Mouse (Mus musculus) right cerebral cortex, postnatal 14 days (tissue): ENCODE measurements around the gene Hist1h3b.
A peak's percentile ranks its signal among the peaks of the same experiment; 100 is the strongest.
"Not testable (repeated sequence)": the region's sequence is repeated elsewhere in the genome, so short reads cannot be mapped to it uniquely, and the experiment has no call there.

Experiments used
- DNase-seq: peaks from one replicate; pipeline ENCODE4 v3.0.0; 2022

The Hist1h3b gene

DNA sequence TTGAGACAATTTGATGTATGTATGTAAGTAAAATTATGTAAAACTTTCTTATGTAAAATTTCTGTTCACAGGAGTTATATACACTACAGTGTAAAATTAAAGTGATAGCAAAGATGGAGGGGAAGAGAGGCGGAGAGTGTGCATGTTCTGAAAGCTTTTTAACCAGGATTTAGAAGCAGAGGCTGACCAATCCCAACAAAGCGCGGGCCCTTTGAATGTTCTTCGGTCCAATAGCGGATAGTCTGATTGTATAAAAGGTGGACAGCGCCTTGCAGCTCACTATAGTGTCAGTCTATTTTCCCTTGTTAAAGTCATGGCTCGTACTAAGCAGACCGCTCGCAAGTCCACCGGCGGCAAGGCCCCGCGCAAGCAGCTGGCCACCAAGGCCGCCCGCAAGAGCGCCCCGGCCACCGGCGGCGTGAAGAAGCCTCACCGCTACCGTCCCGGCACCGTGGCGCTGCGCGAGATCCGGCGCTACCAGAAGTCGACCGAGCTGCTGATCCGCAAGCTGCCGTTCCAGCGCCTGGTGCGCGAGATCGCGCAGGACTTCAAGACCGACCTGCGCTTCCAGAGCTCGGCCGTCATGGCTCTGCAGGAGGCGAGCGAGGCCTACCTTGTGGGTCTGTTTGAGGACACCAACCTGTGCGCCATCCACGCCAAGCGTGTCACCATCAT is at the start of gene Hist1h3b:
Gene Hist1h3b (plus strand): TSS at position 201 of the 675 bp plus-strand sequence.
- DNase-seq = peak; percentile 96

DNA sequence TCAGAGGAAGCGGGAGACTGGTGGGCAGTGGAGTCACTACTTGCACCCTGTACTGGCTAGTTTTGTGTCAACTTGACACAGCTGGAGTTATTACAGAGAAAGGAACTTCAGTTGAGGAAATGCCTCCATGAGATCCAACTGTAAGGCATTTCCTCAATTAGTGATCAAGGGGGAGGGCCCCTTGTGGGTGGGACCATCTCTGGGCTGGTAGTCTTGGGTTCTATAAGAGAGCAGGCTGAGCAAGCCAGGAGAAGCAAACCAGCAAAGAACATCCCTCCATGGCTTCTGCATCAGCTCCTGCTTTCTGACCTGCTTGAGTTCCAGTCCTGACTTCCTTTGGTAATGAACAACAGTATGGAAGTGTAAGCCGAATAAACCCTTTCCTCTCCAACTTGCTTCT is 49.3 kb upstream of the Hist1h3b start:
- not testable (repeated sequence) for DNase-seq

DNA sequence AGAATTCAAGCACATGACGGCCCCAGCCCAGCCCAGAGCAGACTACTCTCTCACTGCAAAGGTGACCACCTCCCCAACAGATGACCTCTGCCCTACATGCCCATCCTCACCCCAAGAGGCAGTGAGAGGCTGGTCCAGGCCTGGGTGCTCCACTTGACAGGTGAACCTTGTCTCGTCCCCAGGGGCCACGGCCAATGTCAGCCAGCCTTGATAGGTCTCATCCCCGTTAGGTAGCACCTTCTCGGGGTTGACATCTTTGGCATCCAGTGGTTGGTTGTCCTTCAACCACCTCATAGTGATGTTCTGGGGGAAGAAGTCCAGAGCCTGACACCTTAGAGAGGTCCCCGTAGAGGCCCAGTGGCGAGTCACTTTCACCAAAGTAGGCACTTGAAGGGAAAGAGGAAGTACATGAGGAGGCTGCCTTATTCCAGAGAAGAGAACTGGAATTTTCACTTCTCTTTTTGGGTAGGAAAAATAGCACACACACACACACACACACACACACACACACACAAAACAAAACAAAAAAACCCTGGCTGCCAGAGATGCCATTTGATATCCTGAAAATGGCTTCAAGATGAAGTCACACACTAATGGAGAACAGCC is 46.2 kb upstream of the Hist1h3b start:
- DNase-seq = no peak

DNA sequence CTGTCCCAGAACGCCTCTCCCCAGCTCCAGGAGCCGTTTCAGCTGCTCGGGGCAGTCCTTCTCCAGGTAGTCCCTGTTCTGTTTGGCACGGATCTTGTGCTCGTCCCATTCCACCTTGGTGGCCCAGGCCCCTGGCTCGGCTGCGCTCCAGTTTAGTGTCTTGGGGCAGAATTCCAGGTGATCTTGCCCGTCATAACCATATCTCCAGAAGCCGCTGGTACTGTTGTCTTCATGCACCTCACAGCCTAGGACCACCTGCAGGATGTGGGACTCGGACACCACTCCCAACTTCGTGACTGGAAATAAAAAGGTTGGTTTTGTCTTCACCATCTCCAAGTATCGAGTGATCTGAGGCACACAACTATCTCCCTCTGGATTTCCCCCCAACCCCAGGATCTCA is 45.3 kb upstream of the Hist1h3b start:
- DNase-seq = no peak

DNA sequence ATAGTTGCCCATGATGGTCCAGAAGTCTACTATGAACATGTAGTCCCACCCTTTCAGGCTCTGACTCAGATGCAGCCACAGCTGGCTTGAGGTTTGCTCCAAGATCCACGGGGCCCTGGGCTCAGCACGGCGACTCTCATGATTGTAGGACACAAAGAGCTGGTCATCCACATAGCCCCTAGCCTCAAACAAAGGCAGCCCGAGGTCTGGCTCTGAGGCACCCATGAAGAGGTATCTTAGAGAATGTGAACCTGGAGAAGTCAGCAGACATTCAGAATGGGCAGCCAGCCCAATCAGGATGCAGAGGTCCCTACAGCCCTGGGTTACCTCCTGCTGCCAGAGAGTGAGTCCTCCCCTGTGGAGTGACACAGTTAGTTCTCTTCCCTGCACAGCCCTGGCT is 44.0 kb upstream of the Hist1h3b start:
- DNase-seq = no peak

DNA sequence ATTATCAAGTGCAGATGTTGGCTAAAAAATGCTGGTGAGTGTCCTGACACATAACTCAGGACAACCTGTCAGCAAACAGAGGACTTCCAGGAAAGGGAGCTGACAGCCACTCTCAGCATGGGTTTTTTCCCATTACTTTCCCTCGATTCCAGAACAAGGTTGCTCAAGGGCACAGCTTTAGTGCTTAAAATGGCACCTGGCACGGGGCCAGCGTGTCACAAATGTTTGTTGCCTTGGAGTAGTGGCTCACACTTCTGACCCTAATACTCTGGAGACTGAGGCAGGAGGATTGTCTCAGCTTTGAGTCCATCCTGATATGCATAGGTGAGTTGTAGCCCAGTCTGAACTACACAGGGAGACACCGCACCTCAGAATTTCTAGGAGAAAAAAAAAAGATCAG is 43.4 kb upstream of the Hist1h3b start:
- no peak for DNase-seq

DNA sequence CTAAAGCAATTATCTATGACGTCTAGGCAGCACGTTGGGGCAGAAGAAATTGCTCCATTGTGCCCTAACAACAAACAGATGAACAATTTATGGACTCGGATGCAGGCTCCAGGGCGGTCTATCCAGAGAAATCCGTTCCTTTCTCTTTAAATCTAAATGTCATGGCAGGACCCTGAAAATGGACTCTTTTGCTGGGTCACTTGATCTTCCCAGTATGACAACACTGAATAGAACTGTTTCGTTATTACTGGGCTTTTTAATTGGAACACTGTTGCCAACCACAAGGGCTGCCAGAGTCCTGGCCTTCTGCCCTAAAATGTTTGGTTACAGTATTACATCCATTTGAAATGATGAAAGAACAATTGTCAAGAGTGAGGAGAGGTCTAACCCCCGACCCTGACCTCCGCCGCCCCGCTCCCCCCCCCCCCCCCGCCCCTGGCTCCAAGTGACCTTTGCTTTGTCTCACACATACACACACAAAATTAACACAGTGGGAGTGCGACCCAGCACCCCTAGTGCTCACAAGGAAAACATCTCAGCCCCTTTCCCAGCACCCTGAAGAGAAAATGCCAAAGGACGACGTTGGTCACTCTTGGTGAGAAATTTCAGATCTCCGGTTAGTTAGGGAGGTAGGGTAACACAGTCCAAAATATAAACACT is 42.2 kb upstream of the Hist1h3b start:
- DNase-seq = no peak

DNA sequence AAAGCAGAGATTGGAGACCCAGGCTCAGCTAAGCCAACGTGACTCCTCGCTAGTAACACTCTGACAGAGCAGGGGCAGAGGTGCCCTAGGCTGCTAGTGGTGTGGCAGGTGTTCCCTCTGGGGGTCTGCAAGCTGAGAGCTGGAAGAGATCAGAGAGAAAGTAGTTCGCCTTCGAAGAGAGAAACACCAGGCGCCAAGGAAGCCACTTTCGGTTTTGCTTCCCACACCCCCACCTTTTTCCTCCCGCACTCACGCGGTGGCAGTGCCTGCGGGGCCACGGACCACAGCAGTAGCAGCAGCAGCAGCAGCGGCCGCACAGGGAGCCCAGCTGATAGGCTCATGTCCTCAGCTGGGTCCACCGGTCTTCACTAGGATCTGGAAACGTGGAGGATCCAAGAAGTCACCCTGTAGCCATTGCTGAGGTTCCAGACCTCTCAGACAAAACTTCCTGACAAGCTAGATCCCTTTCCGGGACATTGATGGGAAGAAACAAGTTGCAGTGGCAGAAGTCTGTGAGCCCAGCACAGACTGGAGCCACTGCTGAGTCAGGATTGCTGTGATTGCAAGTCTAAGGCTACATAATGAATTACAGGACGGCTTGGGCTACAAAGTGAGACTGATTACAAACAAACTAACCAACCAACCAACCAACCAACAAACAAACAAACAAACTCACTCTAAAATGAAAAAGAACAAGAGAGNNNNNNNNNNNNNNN is 41.5 kb upstream of the Hist1h3b start, which contains the start of gene Hfe:
Gene Hfe (minus strand): TSS at position 481 of the 716 bp plus-strand sequence.
- DNase-seq = peak; percentile 32

DNA sequence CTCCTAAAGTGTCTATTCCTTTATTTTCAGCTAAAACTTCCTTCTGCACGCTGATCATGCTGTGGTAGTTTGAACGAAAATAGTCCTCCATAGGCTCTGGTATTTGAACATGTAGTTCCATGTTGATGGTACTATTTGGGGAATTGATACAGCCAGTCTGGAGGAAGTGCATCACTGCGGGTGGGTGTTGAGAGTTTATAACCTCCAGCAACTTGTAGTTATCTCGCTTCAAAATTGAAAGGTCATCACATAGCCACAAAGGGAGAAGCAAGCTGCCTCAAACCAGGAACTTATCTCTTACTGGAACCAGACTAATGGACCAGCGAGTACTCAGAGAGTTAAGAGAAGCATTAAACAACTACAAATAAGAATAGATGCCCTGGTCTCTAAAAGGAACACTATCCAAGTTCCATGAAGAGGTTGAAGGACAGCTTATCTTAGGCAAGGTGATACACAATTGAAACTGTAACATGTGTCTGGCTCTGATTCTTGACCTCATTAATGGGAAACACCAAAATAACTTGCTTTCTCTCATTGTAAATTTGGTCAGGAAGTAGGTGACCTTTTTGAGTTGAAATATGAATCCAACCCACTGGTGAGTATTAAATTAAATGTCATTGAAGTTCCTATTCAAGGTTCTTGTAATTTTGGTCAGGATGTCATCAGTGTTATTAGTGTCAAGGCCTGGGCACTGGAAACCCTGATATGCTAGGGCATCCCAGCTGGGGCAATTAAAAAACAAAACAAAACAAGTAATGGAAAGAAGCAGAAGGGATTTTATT is 35.6 kb upstream of the Hist1h3b start:
- no peak for DNase-seq

DNA sequence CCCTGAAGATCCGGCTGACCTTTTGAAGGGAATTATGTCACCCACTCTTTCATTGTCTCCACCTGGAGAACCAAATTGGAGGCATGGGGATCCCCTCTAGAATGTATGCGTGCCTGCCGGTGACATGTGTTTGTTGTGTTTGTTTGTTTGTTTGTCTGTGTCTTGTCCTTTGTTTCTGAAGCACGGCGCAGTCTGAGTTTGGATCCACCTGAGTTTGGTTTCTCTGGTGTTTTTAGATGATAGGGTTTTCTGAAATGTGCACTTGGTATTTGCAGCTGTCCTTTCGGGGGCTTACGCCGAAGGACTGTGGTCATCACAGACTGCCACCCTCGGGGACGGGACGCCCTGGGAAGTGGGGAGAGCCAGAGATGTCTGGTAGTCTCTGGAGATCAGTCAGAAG is 34.9 kb upstream of the Hist1h3b start:
- DNase-seq = no peak

DNA sequence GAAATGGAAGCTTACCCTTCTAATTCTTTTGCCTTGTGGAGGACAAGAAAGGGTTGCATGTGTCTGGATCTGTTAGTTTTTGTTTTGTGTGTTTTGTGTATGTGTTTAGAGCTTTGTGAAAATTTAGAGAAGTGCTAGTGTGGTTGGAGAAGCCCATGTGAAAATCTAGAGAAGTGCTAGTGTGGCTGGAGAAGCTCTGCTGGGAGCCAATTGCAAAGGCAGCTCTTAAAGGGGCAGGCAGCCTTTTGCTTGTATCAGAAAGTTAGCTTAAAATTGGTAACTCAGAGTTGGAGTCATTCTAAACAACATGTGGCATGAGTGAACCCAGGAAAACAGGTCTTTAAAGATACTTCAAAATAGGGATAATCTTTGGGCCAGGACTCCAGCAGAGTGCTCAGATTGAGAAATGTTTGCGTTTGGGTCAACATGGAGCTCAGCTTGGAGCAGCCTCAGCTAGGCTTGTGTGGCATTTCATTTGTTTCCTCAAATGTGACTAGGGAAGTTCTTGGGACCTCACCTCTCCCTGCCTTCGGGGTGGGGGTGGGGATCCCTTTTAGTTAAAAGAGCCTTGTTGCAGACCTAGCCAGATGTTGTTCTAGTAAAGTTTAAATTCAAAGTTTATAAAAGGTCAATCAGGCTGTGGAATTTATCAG is 34.3 kb upstream of the Hist1h3b start:
- DNase-seq = not testable (repeated sequence)

DNA sequence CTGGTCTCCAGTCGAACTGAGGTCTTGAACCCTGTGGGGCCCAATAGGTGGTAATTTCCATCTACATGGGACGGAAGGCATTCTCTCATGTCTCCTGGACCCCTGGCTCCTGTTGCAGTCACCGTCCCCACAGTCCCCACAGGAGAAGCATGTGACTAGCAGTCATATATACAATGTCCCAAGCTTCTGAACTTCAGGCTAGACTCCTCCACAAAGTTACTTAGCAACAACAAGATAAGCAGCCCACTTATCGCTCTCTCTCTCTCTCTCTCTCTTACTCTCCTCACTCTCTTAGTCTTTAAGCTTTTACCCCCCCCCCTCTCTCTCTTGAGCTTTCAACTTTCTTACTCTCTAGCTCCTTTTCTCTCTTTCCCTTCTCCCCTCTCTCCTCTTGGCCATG is 27.8 kb upstream of the Hist1h3b start:
- DNase-seq = no peak

DNA sequence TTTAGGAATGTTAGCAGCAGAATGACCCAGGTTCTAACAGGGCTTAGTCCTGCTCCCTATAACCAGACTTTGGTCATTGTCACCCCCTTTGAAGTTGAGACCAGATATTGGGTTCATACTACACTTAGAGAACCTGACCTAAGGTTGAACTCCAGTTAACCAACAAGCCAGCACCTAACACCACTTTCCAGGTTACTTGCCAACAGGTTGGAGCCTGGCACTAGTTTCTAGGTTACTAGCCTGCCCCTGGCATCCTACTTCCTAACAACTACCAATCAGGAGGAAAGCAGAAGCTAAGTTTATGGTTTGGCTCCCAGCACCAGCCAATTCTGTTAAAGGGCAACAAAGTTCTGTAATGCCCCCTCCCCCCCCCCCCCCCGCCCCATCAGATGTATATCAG is 26.9 kb upstream of the Hist1h3b start:
- DNase-seq = no peak

DNA sequence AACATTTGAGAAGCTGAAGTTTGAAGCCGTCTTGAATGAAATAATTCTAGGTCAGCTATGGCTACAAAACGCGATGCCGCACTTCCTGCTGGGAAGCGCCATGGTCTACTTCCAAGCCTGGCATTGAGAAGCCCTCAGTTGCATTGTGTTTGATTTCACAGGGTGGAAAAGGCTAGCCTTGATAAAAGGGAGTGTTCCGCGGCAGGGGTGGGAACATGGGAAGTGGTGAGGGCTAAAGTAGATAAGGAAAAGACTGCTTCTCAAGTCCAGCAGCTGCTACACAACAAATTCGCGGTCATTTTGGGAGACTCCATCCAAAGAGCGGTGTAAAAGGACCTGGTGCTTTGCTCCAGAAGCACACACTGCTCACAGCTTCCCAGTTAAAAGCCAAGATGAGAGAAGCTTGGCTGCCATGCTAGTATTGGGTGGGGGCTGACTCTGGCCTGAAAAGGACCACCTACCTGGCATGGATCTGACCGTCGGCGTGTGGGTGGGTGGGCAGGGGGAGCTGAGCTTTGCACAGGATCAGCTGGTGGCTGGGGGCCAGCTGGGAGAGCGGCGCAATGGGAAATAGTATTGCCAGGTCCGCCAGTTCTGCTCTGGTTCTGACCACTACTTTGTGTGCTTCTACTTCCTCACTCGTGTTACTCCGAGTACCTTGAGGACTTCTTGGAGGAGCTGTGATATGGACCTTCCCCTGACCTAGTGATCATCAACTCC is 23.4 kb upstream of the Hist1h3b start:
- no peak for DNase-seq

DNA sequence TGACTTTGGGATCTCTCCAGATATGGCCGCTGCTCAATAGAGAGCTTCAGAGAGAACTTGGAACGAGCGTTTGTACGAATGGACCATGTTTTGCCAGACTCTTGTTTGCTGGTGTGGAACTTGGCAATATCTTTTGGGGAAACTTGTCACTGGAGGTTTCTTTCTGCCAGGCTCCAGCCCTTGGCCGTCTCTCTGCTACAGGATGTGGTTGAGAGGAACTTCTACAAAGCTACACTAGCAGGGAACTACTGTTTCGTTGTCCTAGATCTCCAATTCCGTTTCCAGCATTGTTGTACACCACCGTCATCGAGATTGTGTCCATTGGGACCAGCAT is 22.9 kb upstream of the Hist1h3b start:
- no peak for DNase-seq

DNA sequence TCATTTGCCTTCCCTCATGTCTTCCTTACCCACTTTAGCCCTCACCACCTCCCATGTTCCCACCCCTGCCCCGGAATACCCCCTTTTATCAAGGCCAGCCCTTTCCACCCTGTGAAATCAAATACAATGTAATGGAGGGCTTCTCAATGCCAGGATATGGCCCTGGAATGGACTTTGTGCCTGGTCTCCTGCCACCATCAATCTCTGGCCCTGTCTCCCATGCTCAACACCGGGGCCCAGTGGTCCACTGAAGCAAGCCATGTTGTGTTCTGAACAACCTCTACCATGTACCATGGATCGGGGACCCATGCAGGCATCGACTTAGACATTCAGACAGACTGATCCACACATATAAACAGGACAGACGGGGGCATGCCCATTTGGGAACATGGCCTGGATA is 22.4 kb upstream of the Hist1h3b start:
- DNase-seq = no peak

DNA sequence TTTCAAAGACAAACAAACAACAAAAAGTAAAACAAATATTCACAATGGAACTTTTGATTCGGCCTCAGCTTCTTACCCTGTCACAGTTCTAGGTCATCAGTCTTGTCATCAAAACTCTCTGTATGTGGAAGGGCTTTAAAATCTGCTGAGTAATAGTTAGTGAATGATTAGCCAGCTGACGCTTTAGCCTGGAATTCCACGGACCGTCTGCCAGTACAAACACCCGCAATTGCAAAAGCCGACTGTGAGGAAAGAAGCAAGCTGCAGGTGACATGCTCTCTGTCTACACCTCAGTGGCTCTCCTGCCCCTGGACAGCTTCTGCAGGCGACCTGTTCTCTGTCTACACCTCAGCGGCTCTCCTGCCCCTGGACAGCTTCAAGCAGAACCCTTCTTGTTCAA is 21.6 kb upstream of the Hist1h3b start:
- DNase-seq = no peak

DNA sequence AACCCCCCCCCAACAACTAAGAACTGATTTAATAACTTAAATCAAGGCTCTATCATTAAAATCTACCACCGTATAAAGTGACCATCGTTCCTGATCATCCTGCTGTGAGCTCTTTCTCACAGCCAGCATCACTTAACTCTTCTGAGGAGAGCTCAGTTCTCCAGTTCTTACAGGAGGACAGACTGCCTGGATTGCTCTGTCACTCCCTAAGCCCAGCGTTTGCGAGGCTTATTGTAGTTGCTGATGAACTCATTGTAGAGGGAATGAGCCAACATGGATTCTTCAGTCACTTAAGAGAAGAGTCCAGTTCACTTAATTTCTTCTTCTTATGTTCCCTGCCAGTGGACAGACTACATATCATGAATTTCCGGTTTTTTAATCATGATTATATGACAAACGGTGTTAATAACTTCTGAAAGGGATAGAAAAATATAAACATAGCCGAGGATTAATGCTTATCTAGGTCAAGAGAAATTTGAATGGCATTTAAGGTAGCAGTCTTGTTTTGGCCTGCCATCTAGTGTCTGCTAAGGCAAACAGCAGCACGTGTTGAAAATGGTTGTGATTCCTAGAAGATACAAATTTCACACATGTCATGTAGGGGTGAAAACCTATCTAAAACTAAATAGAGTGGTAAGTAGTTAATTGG is 19.8 kb upstream of the Hist1h3b start:
- DNase-seq = no peak

DNA sequence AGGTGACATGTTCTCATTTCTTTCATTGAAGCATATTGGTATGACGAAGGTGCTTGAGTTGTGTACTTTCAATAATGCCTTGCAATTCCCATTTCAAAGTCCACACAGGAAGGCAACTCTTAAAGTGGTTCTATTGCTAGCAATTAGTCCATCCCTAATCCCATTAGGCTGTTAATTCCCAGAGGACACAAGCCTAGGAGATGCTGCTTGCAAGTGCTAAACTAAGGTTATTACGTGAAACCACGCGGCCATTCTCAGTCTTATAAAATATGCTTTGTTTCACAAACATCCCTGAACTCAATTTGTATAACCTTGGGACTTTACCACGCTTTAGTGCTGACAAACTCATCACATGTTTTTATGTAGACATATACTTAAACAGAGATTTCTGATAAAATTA is 15.0 kb upstream of the Hist1h3b start:
- no peak for DNase-seq

DNA sequence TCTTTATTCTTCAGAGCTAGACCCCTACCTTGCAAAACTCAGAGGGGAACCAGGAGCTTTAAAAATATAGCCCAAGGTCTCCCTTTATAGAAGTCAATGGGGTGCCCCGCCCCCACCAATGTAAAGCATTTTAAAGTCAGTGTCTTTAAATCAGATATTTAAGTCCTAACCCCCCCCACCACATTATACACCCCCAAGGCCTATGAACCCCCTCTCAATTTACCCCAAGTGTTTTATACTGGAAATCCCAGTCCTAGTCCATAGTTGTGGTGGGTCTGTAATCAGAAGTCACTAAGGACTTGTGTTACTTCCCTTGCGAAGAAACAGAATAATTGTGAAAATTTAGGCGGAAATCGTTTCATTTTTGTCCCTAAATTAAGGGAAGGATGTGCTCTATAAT is 14.0 kb upstream of the Hist1h3b start:
- DNase-seq = no peak

DNA sequence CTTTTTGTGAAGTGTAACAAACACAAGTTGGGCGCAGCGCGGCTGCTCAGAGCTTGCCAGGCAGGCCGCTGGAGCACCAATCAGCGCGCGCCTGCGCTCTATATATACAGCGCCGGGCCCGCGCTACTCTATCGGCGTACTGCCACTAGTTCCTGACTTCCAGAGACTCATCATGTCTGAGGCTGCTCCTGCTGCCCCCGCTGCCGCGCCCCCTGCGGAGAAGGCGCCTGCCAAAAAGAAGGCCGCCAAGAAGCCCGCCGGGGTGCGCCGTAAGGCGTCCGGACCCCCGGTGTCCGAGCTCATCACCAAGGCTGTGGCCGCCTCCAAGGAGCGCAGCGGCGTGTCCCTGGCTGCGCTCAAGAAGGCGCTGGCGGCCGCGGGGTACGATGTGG is 13.4 kb upstream of the Hist1h3b start, which contains the start of gene Hist1h1c:
Gene Hist1h1c (plus strand): TSS at position 132 of the 392 bp plus-strand sequence.
- peak; percentile 86 for DNase-seq
